Mouse (Mus musculus) liver, embryonic 12.5 days (tissue): ENCODE results near the gene Arid4b. TPM values are rescaled to one million over a fixed set of nuclear protein-coding genes. Genes with fewer than 3 reads are reported as not detected.

Source experiments
- ATAC-seq: fragments of 200-750 bp; cut with Nextera tagmentation; 2 replicates; pipeline ENCODE4 v1.8.0; 2017; ENCODE audit warnings: moderate number of reproducible peaks, mild to moderate bottlenecking, moderate library complexity
- H3K27ac ChIP-seq: fragments of 300-500 bp; sonication (generic); 2 replicates; pipeline ENCODE4 v1.5.1; 2016; ENCODE audit warnings: mild to moderate bottlenecking
- H3K27me3 ChIP-seq: fragments of 300-500 bp; sonication (generic); replicated peaks from 2 replicates; pipeline ENCODE4 v1.6.1; 2016; ENCODE audit warnings: mild to moderate bottlenecking, moderate library complexity
- H3K36me3 ChIP-seq: fragments of 300-500 bp; sonication (generic); 2 replicates; pipeline ENCODE4 v1.6.1; 2016; ENCODE audit warnings: mild to moderate bottlenecking, moderate library complexity
- H3K4me1 ChIP-seq: fragments of 300-500 bp; sonication (generic); 2 replicates; pipeline ENCODE4 v1.6.1; 2016
- H3K4me2 ChIP-seq: fragments of 300-500 bp; sonication (generic); 2 replicates; pipeline ENCODE4 v1.6.1; 2016; ENCODE audit warnings: mild to moderate bottlenecking, moderate library complexity
- H3K4me3 ChIP-seq: fragments of 300-500 bp; sonication (generic); 2 replicates; pipeline ENCODE4 v1.5.1; 2016; ENCODE audit warnings: mild to moderate bottlenecking, moderate library complexity
- H3K9ac ChIP-seq: fragments of 300-500 bp; sonication (generic); 2 replicates; pipeline ENCODE4 v1.6.1; 2016; ENCODE audit warnings: mild to moderate bottlenecking, moderate library complexity
- H3K9me3 ChIP-seq: fragments of 300-500 bp; sonication (generic); replicated peaks from 2 replicates; pipeline ENCODE4 v1.6.1; 2016; ENCODE audit warnings: mild to moderate bottlenecking, moderate library complexity
- WGBS: fragments of 180-500 bp; shearing (Covaris S2); methylation state at CpG from one replicate; pipeline ENCODE4 v1.1.7; 2016; ENCODE audit not compliant: insufficient replicate concordance; 5-methylcytosine and 5-hydroxymethylcytosine counted together
- polyA plus RNA-seq: library from polyadenylated mRNA; unstranded; fragments of >200 nt; fragmentation: Nextera tagmentation; extraction: Ambion mirVana; gene quantifications from 2 replicates; pipeline ENCODE4 v1.2.1, GENCODE M21; 2016

Arid4b gene
- polyA plus RNA-seq, 1 experiment from 2014 or later: 25.1 TPM

DNA sequence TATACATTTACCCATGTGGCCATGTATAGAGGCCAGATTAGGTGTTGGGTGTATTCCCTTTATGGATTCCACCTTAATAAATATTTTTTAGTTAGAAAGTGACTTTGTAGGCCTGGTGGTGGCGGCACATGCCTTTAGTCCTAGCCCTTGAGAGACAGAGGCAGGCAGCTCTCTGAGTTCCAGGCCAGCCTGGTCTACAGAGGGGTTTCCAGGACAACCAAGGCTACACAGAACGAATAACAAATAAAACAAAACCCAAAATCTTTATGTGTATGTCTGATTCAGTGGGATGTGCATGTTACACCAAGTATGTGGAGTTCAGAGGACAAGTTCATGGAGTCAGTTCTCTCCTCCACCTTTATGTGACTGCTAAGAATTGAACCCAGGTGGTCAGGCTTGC, 52.8 kb downstream of the Arid4b start:
- ATAC-seq: no peak
- no peak overlapping the region for H3K4me2 ChIP-seq
- no peak overlapping the region for H3K27ac ChIP-seq
- 75% methylated on average over 2 of the region's 2 CpGs for WGBS
- no peaks in the 10 kb centered on the region for H3K36me3 ChIP-seq
- no peaks in the 10 kb centered on the region for H3K9me3 ChIP-seq
- peaks cover 6% of the 10 kb centered on the region; the same call in 1 of the 2 replicates for H3K4me1 ChIP-seq
- no peak overlapping the region for H3K4me3 ChIP-seq
- H3K9ac ChIP-seq: no peak overlapping the region
- no peaks in the 10 kb centered on the region for H3K27me3 ChIP-seq

- no peaks in the 10 kb centered on the region for H3K27me3 ChIP-seq
- H3K36me3 ChIP-seq: peaks cover 59% of the 10 kb centered on the region
- ATAC-seq: no peak
- H3K9me3 ChIP-seq: no peaks in the 10 kb centered on the region
- H3K4me3 ChIP-seq: no peak overlapping the region
- WGBS: 74% methylated on average over 1 of the region's 1 CpGs
- H3K4me2 ChIP-seq: no peak overlapping the region
- no peak overlapping the region for H3K9ac ChIP-seq
- H3K4me1 ChIP-seq: no peaks in the 10 kb centered on the region
- H3K27ac ChIP-seq: no peak overlapping the region
These were observed 68.6 kb downstream of the Arid4b start for GRCm38 (mm10) chr13:14131651-14132050.

DNA sequence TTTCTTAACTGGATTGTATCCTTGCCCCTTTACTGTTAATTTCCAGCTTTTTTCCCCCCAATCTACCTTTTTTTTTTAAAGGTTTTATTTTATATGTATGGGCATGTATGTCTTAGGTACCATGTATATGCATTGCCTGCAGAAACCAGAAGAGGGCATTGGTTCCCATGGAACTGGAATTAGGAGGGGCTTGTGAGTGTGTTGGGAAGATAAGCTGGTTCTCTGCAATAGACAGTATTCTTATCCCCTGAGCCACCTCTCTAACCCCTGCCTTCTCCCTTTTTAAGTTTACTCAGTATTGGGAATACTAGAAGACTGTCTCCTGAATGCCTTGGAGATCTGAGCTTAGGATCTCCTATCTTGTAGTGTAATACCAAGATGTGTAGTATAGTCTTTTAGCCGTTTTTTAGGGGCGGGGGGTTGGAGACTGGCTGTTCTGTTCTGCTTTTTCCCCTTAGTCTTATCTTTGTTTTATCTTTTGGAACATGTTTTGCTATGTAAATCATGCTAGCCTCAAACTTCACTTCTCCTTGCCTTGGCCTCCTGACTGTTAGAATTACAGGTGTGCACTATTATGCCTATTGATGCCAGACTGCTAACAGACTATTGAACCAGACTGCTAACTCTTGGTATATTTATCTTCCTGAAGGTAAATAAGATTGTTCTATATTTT, 79.4 kb downstream of the Arid4b start:
- peaks cover 26% of the 10 kb centered on the region for H3K36me3 ChIP-seq
- peaks cover 20% of the 10 kb centered on the region for H3K4me1 ChIP-seq
- peak overlapping the region; percentile 75 for H3K27ac ChIP-seq
- H3K4me3 ChIP-seq: peak overlapping the region; percentile 19; the same call in 1 of the 2 replicates
- peak overlapping the region; percentile 56 for H3K4me2 ChIP-seq
- no peaks in the 10 kb centered on the region for H3K9me3 ChIP-seq
- peak; percentile 99 for ATAC-seq
- H3K27me3 ChIP-seq: no peaks in the 10 kb centered on the region
- H3K9ac ChIP-seq: peak overlapping the region; percentile 35
- WGBS: 38% methylated on average over 2 of the region's 2 CpGs

DNA sequence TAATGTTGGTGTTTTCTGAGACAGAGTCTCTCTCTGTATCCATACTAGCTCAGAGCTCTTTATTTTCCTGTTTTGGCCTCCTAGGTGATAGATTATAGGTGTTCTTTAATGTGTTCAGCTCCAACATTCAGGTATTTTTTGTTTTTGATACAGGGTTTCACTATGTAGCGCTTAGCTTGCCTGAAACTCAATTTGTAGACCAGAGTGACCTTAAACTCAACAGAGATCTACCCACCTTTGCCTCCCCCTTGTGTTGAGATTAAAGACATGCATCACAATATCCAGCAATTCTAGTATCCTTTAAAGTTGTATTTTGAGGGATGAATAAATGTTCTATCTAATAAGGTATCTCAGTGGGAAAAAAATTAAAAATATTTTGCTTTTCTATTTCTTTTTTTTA, 115.0 kb downstream of the Arid4b start:
- no peak overlapping the region for H3K9ac ChIP-seq
- no peak overlapping the region for H3K27ac ChIP-seq
- no peaks in the 10 kb centered on the region for H3K9me3 ChIP-seq
- no peak overlapping the region for H3K4me2 ChIP-seq
- H3K36me3 ChIP-seq: peaks cover 9% of the 10 kb centered on the region; the same call in 1 of the 2 replicates
- 92% methylated on average over 1 of the region's 1 CpGs for WGBS
- no peaks in the 10 kb centered on the region for H3K4me1 ChIP-seq
- no peaks in the 10 kb centered on the region for H3K27me3 ChIP-seq
- no peak for ATAC-seq
- no peak overlapping the region for H3K4me3 ChIP-seq

DNA sequence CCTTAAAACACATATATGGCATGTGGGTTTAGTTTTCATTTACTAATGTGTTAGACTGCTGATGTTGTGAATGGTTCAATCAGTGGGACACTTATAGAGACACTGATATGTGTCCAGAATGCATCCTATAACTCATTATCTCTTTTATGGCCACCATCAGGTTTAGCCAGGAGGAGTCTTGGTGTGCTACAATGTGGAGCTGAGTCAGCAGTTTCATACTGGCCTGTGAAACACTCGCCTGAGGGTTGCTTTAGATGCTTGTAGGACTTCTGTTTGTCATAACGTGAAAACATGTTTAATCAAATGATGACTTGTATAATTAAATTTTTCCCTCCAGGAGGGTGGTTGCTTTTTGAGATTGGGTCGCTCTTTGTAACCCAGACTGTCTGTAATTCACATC, 116.6 kb downstream of the Arid4b start:
- 71% methylated on average over 3 of the region's 3 CpGs for WGBS
- H3K36me3 ChIP-seq: peaks cover 14% of the 10 kb centered on the region; the same call in 1 of the 2 replicates
- H3K9me3 ChIP-seq: no peaks in the 10 kb centered on the region
- H3K4me1 ChIP-seq: no peaks in the 10 kb centered on the region
- H3K4me3 ChIP-seq: no peak overlapping the region
- no peak overlapping the region for H3K4me2 ChIP-seq
- H3K27me3 ChIP-seq: no peaks in the 10 kb centered on the region
- H3K27ac ChIP-seq: no peak overlapping the region
- ATAC-seq: no peak
- no peak overlapping the region for H3K9ac ChIP-seq

GRCm38 (mm10) chr13:14245946-14246345, 182.9 kb downstream of the Arid4b start:
- ATAC-seq: no peak
- 42% methylated on average over 2 of the region's 2 CpGs for whole genome bisulfite sequencing
- H3K4me2 ChIP-seq: no peak overlapping the region

More at GRCm38 (mm10) chr13:14245946-14246345, 182.9 kb downstream of the Arid4b start:
- no peaks in the 10 kb centered on the region for H3K36me3 ChIP-seq
- H3K27ac ChIP-seq: no peak overlapping the region
- no peaks in the 10 kb centered on the region for H3K4me1 ChIP-seq
- H3K9me3 ChIP-seq: no peaks in the 10 kb centered on the region
- no peak overlapping the region for H3K4me3 ChIP-seq
- no peaks in the 10 kb centered on the region for H3K27me3 ChIP-seq
- no peak overlapping the region for H3K9ac ChIP-seq

Other genes with a start within 250 kb of the Arid4b start
- 44.6 and 44.9 TPM in 2 replicates for gene B3galnt2, start 108.8 kb upstream of the Arid4b start, polyA plus RNA-seq
- gene Tbce, start 23.6 kb upstream of the Arid4b start, polyA plus RNA-seq: 35.4 and 38.7 TPM in 2 replicates
- gene Ggps1, start 256 bp downstream of the Arid4b start, polyA plus RNA-seq: 16.8 and 18.2 TPM in 2 replicates